ENCODE assay signal across 9 mouse cellular contexts in genomic region chr2:167586041-167586440, GRCm38 (mm10). TPM values are rescaled to one million over a fixed set of nuclear protein-coding genes. Genes with fewer than 3 reads are reported as not detected.
A peak's percentile ranks its signal among the peaks of the same experiment; 100 is the strongest.
DNase-seq lines count a peak whose midpoint lies in the region; ATAC-seq and TF ChIP-seq lines count a peak whose summit lies in the region.
"Had no signal": no experiment of that assay in that cellular context is flagged by ENCODE, and none has a peak within 500 bp of the region (broad histone marks: within the 10 kb centered on the region; RNA-seq: fewer than 3 reads in every experiment).

No protein-coding gene starts in this region.

- peak overlapping the region; percentile 57 for H3K27ac ChIP-seq in spleen, adult 2 months (ENCODE audit: insufficient read depth, low read length)
- H3K27ac ChIP-seq in heart, embryonic 14.5 days (replicated peaks in 1 of 2; ENCODE audit: control insufficient read depth in 1 of 2, insufficient read depth in 1 of 2, low read depth in 2 of 2, low read length in 2 of 2), result peak overlapping the region; percentile 20 to 32; a peak in 2 of 4 replicates
- peak overlapping the region; percentile 57 for H3K27ac ChIP-seq in limb, embryonic 12.5 days
- H3K27ac ChIP-seq in stomach, embryonic 16.5 days (ENCODE audit: low read length), result peak overlapping the region; percentile 74
- H3K27ac ChIP-seq: liver, embryonic 14.5 days had no signal

- H3K9ac ChIP-seq in heart, embryonic 14.5 days (ENCODE audit: low read length), result no peak overlapping the region; the same call in 1 of the 2 replicates
- H3K9ac ChIP-seq in limb, embryonic 12.5 days (replicated peaks), result no peak overlapping the region; the same call in 1 of the 2 replicates
- H3K9ac ChIP-seq in stomach, embryonic 16.5 days (ENCODE audit: low read length), result peak overlapping the region; percentile 57
- H3K9ac ChIP-seq: liver, embryonic 14.5 days had no signal

- no peak overlapping the region for H3K4me3 ChIP-seq in spleen, adult 2 months (ENCODE audit: extremely low read depth, insufficient read depth, insufficient read length)
- H3K4me3 ChIP-seq in heart, embryonic 14.5 days (ENCODE audit: control insufficient read depth in 1 of 2, insufficient read depth in 1 of 2, low read depth in 1 of 2, low read length in 2 of 2), result no peak overlapping the region
- H3K4me3 ChIP-seq in limb, embryonic 12.5 days (replicated peaks), result no peak overlapping the region
- no peak overlapping the region for H3K4me3 ChIP-seq in stomach, embryonic 16.5 days (replicated peaks; ENCODE audit: low read length)

- ATAC-seq in heart, embryonic 14.5 days (ENCODE audit: insufficient number of reproducible peaks, insufficient read depth, low FRiP score, low read depth), result no peak
- no peak for ATAC-seq in limb, embryonic 12.5 days (ENCODE audit: insufficient number of reproducible peaks, insufficient read depth, low FRiP score, low TSS enrichment, low read depth)
- ATAC-seq in stomach, embryonic 16.5 days (ENCODE audit: insufficient read depth, low FRiP score), result no peak
- no peak for ATAC-seq in activated CD4-positive, CD25-positive, alpha-beta regulatory T cell, adult 4 months

- peaks cover 3% of the 10 kb centered on the region; the same call in 1 of the 2 replicates for H3K4me1 ChIP-seq in spleen, adult 2 months (ENCODE audit: control insufficient read depth, insufficient read depth, insufficient read length)
- H3K4me1 ChIP-seq in heart, embryonic 14.5 days (ENCODE audit: control insufficient read depth in 2 of 2, insufficient read depth in 2 of 2, low read length in 2 of 2), result peaks cover 22 to 37% of the 10 kb centered on the region in 2 experiments
- H3K4me1 ChIP-seq in limb, embryonic 12.5 days (replicated peaks), result peaks cover 70% of the 10 kb centered on the region
- peaks cover 40% of the 10 kb centered on the region for H3K4me1 ChIP-seq in stomach, embryonic 16.5 days (ENCODE audit: control insufficient read depth, insufficient read depth, low read length)

- no peak for TF ChIP-seq POLR2A in spleen, adult 2 months (IDR thresholded peaks at IDR 0.05; ENCODE audit: low read depth, low read length)

- H3K9me3 ChIP-seq in heart, embryonic 14.5 days (ENCODE audit: control insufficient read depth, low read length), result no peaks in the 10 kb centered on the region
- no peaks in the 10 kb centered on the region for H3K9me3 ChIP-seq in limb, embryonic 12.5 days
- H3K9me3 ChIP-seq in stomach, embryonic 16.5 days (replicated peaks; ENCODE audit: control insufficient read depth, low read length), result no peaks in the 10 kb centered on the region

- 84% methylated on average over 8 of the region's 8 CpGs for WGBS in spleen, adult 2 months
- 36% methylated on average over 8 of the region's 8 CpGs for WGBS in heart, embryonic 14.5 days
- WGBS in limb, embryonic 12.5 days, result 8% methylated on average over 8 of the region's 8 CpGs
- 32% methylated on average over 8 of the region's 8 CpGs for WGBS in stomach, embryonic 16.5 days

- peaks cover 1% of the 10 kb centered on the region for H3K36me3 ChIP-seq in spleen, adult 2 months (ENCODE audit: control insufficient read depth, insufficient read depth, low read length)
- H3K36me3 ChIP-seq in heart, embryonic 14.5 days (ENCODE audit: control insufficient read depth, insufficient read depth, low read length), result no peaks in the 10 kb centered on the region
- no peaks in the 10 kb centered on the region for H3K36me3 ChIP-seq in limb, embryonic 12.5 days
- H3K36me3 ChIP-seq in stomach, embryonic 16.5 days (ENCODE audit: control insufficient read depth, insufficient read depth, low read length), result no peaks in the 10 kb centered on the region

- H3K4me2 ChIP-seq in heart, embryonic 14.5 days (ENCODE audit: low read length), result no peak overlapping the region
- H3K4me2 ChIP-seq in limb, embryonic 12.5 days, result no peak overlapping the region
- H3K4me2 ChIP-seq in stomach, embryonic 16.5 days (ENCODE audit: low read depth, low read length), result no peak overlapping the region

- no peak for TF ChIP-seq CTCF in spleen, adult 2 months (IDR thresholded peaks at IDR 0.05; ENCODE audit: extremely low read depth, insufficient read depth, insufficient read length, insufficient replicate concordance)

- H3K27me3 ChIP-seq in spleen, adult 2 months (ENCODE audit: control insufficient read depth, insufficient read depth, low read length), result no peaks in the 10 kb centered on the region
- H3K27me3 ChIP-seq in heart, embryonic 14.5 days (ENCODE audit: control insufficient read depth, insufficient read depth, low read length), result no peaks in the 10 kb centered on the region
- no peaks in the 10 kb centered on the region for H3K27me3 ChIP-seq in limb, embryonic 12.5 days
- H3K27me3 ChIP-seq in stomach, embryonic 16.5 days (ENCODE audit: control insufficient read depth, insufficient read depth, low read length), result no peaks in the 10 kb centered on the region

- peak in 1 of 2 experiments; percentile 15 for DNase-seq in spleen, adult 2 months (ENCODE audit: low read depth in 1 of 2, low spot score in 2 of 2)
- DNase-seq in spleen, adult 18-20 months, result no peak
- no peak for DNase-seq in right cerebral cortex, postnatal 4 days
- no peak for DNase-seq in left cerebral cortex, adult 18-20 months (ENCODE audit: low spot score in 2 of 2)

RNA-seq across cellular contexts. Expression of gene Ube2v1, which starts 45.9 kb away (rescaled TPM):
- polyA plus RNA-seq in spleen, adult 2 months (2012; rRNA removed), result 85.2 and 102 TPM in 2 replicates
- polyA plus RNA-seq in heart, embryonic 14.5 days (2014; fragmentation: Nextera tagmentation; extraction: Ambion mirVana), result 166 and 175 TPM in 2 replicates
- 264 and 267 TPM in 2 replicates for polyA plus RNA-seq in limb, embryonic 12.5 days (2016; fragmentation: Nextera tagmentation; extraction: Ambion mirVana)
- 267 and 298 TPM in 2 replicates for polyA plus RNA-seq in stomach, embryonic 16.5 days (2015; fragmentation: Nextera tagmentation; extraction: Ambion mirVana)
- polyA plus RNA-seq in activated CD4-positive, CD25-positive, alpha-beta regulatory T cell, adult 4 months (2017; shearing (Covaris generic)), result 100 to 1,000 TPM; 308 to 398 TPM
- total RNA-seq in left cerebral cortex, adult 18-20 months (2021), result 100 to 1,000 TPM; 259 to 266 TPM

RNA-seq across cellular contexts. Expression of gene Snai1, which starts 48.0 kb away (rescaled TPM):
- polyA plus RNA-seq in spleen, adult 2 months (2012; rRNA removed), result 21.0 and 28.1 TPM in 2 replicates
- 11.8 and 12.5 TPM in 2 replicates for polyA plus RNA-seq in heart, embryonic 14.5 days (2014; fragmentation: Nextera tagmentation; extraction: Ambion mirVana)
- polyA plus RNA-seq in limb, embryonic 12.5 days (2016; fragmentation: Nextera tagmentation; extraction: Ambion mirVana), result 69.0 and 82.0 TPM in 2 replicates
- 15.5 and 15.9 TPM in 2 replicates for polyA plus RNA-seq in stomach, embryonic 16.5 days (2015; fragmentation: Nextera tagmentation; extraction: Ambion mirVana)
- polyA plus RNA-seq in activated CD4-positive, CD25-positive, alpha-beta regulatory T cell, adult 4 months (2017; shearing (Covaris generic)), result not detected
- total RNA-seq in left cerebral cortex, adult 18-20 months (2021), result 1 to 10 TPM; 1.1 to 1.2 TPM

Comparison
In these comparisons a context has a peak if more than half of its experiments do, and no peak if none do; other contexts are left out.
1. RNA of gene Snai1, which starts 48.0 kb away (polyA plus RNA-seq): 69.0 to 82.0 TPM in limb, embryonic 12.5 days, 21.0 to 28.1 TPM in spleen, adult 2 months, 15.5 to 15.9 TPM in stomach, embryonic 16.5 days and 11.8 to 12.5 TPM in heart, embryonic 14.5 days; not detected in activated CD4-positive, CD25-positive, alpha-beta regulatory T cell, adult 4 months; every median in the first group is over 10 times any median in the second.
2. Peak in every context shown above with its lines, with median percentiles within 50 percentile points of each other: H3K27ac ChIP-seq.